Mouse (Mus musculus) testis, adult 2 months (tissue): Measurements from ENCODE around the gene Cdca7l.

Experiments used
- CTCF ChIP-seq: fragments of 200-500 bp; IDR thresholded peaks from 2 replicates; pipeline ENCODE4 v1.5.1; 2012; ENCODE audit warnings: low read depth, mild to moderate bottlenecking, inconsistent platforms, low read length, moderate library complexity; ENCODE audit not compliant: control insufficient read depth, insufficient read depth, insufficient replicate concordance
- POLR2A ChIP-seq: fragments of 200-500 bp; IDR thresholded peaks from 2 replicates; pipeline ENCODE4 v1.6.1; 2012; ENCODE audit warnings: low read depth, mild to moderate bottlenecking, inconsistent platforms, low read length, moderate library complexity; ENCODE audit not compliant: control insufficient read depth

DNA sequence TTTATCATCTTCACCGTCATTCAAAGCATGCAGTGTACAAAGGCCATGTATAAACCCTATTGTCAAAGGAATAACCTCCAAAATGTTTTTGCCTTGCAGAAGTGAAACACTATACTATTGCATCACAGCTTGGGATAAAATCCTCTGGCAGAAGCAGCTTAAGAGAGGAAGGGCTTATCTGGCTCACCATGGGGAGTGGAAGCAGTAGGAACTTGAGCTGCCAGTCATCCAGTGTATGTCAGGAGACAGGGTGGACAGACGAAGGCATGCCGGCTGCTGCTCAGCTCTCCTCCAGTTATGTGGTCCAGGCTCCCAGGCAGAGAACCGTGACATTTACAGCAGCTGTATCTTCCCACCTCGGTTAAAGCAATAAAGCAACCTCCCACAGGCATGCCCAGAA, 28.1 kb downstream of the Cdca7l start:
- TF ChIP-seq POLR2A = no peak
- no peak for TF ChIP-seq CTCF
